Mouse (Mus musculus) lung, embryonic 16.5 days (tissue): ENCODE measurements around the gene Tmem132c. TPM values are rescaled to one million over a fixed set of nuclear protein-coding genes. Genes with fewer than 3 reads are reported as not detected.
A peak's percentile ranks its signal among the peaks of the same experiment; 100 is the strongest.

Experiments
- ATAC-seq: fragments of 200-750 bp; cut with Nextera tagmentation; 2 replicates; pipeline ENCODE4 v1.8.0; 2017; ENCODE audit warnings: low read depth, mild to moderate bottlenecking, moderate library complexity
- H3K27ac ChIP-seq: fragments of 300-500 bp; sonication (generic); 2 replicates; pipeline ENCODE4 v1.5.1; 2014; ENCODE audit warnings: mild to moderate bottlenecking, control low read depth, low read length
- H3K27me3 ChIP-seq: fragments of 300-500 bp; sonication (generic); 2 replicates; pipeline ENCODE4 v1.6.1; 2014; ENCODE audit warnings: low read depth, low read length, mixed read lengths; ENCODE audit not compliant: control insufficient read depth, insufficient read depth
- H3K36me3 ChIP-seq: fragments of 300-500 bp; sonication (generic); 2 replicates; pipeline ENCODE4 v1.6.1; 2014; ENCODE audit warnings: low read length; ENCODE audit not compliant: control insufficient read depth, insufficient read depth
- H3K4me1 ChIP-seq: fragments of 300-500 bp; sonication (generic); replicated peaks from 2 replicates; pipeline ENCODE4 v1.6.1; 2014; ENCODE audit warnings: low read length, mixed read lengths; ENCODE audit not compliant: control insufficient read depth, insufficient read depth
- H3K4me2 ChIP-seq: fragments of 300-500 bp; sonication (generic); 2 replicates; pipeline ENCODE4 v1.6.1; 2014; ENCODE audit warnings: low read depth, low read length, control low read depth
- H3K4me3 ChIP-seq: fragments of 300-500 bp; sonication (generic); 2 replicates; pipeline ENCODE4 v1.5.1; 2014; ENCODE audit warnings: mild to moderate bottlenecking, low read length, control low read depth
- H3K9ac ChIP-seq: fragments of 300-500 bp; sonication (generic); 2 replicates; pipeline ENCODE4 v1.6.1; 2014; ENCODE audit warnings: low read length, control low read depth
- H3K9me3 ChIP-seq: fragments of 300-500 bp; sonication (generic); 2 replicates; pipeline ENCODE4 v1.6.1; 2016; ENCODE audit warnings: low read length; ENCODE audit not compliant: control insufficient read depth
- WGBS: fragments of 180-500 bp; shearing (Covaris S2); extraction: QIAGEN DNeasy Blood & Tissue Kit; methylation state at CpG from one replicate; pipeline ENCODE4 v1.1.7; 2014; 5-methylcytosine and 5-hydroxymethylcytosine counted together
- polyA plus RNA-seq: library from polyadenylated mRNA; unstranded; fragments of >200 nt; fragmentation: Nextera tagmentation; extraction: Ambion mirVana; gene quantifications from 2 replicates; pipeline ENCODE4 v1.2.1, GENCODE M21; 2015

Gene Tmem132c
- polyA plus RNA-seq: 13.1 and 14.2 TPM in 2 replicates

GRCm38 (mm10) chr5:127241136-127241924 is at the start of gene Tmem132c:
Gene Tmem132c (plus strand): TSS chr5:127241808.
- peak; percentile 97 for ATAC-seq
- Histone ChIP-seq H3K9ac (peak within 1 kb of the TSS; percentile 75), H3K9me3 (no peaks in the 10 kb centered on the region; the same call in 1 of the 2 replicates), H3K4me3 (peak within 1 kb of the TSS; percentile 83), H3K27me3 (peaks cover 9% of the 10 kb centered on the region), H3K27ac (peak within 1 kb of the TSS; percentile 17; the same call in 1 of the 2 replicates), H3K4me2 (peak within 1 kb of the TSS; percentile 94), H3K4me1 (peaks cover 16% of the 10 kb centered on the region), H3K36me3 (no peaks in the 10 kb centered on the region)
- under 1% methylated on average over 56 of the region's 58 CpGs for WGBS

GRCm38 (mm10) chr5:127191881-127192280 is 49.7 kb upstream of the Tmem132c start:
- ATAC-seq: no peak
- no peak overlapping the region for H3K4me3 ChIP-seq
- 18% methylated on average over 5 of the region's 5 CpGs for WGBS
- peaks cover 6% of the 10 kb centered on the region; the same call in 1 of the 2 replicates for H3K9me3 ChIP-seq
- no peaks in the 10 kb centered on the region for H3K27me3 ChIP-seq
- H3K36me3 ChIP-seq: no peaks in the 10 kb centered on the region
- no peaks in the 10 kb centered on the region for H3K4me1 ChIP-seq
- H3K27ac ChIP-seq: no peak overlapping the region
- no peak overlapping the region for H3K4me2 ChIP-seq
- no peak overlapping the region for H3K9ac ChIP-seq

DNA sequence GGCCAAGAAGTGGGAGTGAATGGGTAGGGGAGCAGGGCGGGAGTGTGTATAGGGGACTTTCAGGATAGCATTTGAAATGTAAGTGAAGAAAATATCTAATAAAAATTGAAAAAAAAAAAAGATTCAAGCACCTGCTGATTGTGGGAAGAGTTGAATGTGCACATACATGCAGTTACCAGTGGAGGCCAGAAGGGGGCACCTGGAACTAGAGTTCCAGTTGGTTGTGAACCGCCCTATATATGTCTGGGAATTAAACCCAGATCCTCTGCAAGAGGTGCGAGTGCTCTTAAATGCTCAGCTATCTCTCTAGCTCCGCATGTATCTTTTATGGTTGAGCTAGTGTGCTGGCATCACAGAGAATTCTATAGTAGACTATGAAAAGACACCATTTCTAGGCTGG is 42.8 kb upstream of the Tmem132c start:
- Histone ChIP-seq H3K27me3 (no peaks in the 10 kb centered on the region), H3K4me3 (no peak overlapping the region), H3K36me3 (no peaks in the 10 kb centered on the region), H3K9ac (no peak overlapping the region), H3K27ac (no peak overlapping the region), H3K4me2 (no peak overlapping the region), H3K4me1 (no peaks in the 10 kb centered on the region), H3K9me3 (no peaks in the 10 kb centered on the region)
- 57% methylated on average over 4 of the region's 4 CpGs for WGBS
- ATAC-seq: no peak

- no peaks in the 10 kb centered on the region for H3K27me3 ChIP-seq
- H3K4me3 ChIP-seq: no peak overlapping the region
- H3K9ac ChIP-seq: no peak overlapping the region
- ATAC-seq: no peak
- H3K9me3 ChIP-seq: no peaks in the 10 kb centered on the region
- no peak overlapping the region for H3K27ac ChIP-seq
- 81% methylated on average over 8 of the region's 8 CpGs for WGBS
- H3K36me3 ChIP-seq: no peaks in the 10 kb centered on the region
- H3K4me1 ChIP-seq: no peaks in the 10 kb centered on the region
- H3K4me2 ChIP-seq: no peak overlapping the region
Measured at GRCm38 (mm10) chr5:127204881-127205280, 36.7 kb upstream of the Tmem132c start.

DNA sequence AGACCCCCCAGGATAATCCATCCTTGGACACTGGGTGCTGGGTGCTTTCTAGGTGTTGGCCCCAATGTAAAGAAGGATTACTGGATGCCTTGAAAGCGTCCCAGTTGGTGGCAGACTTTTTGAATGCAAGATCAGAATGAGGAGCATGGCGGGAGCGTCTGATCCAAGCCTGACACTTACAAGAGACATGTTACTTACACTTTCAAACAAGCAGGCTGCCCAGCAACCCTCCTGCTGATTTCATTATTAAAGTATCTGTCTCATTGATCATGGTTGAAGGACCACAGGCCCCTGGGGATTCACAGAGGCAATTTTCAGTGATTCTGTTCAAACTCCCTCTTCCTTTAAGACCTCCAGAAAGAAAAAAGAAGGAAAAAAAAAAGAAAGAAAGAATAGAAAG is 25.2 kb upstream of the Tmem132c start:
- no peaks in the 10 kb centered on the region for H3K4me1 ChIP-seq
- 55% methylated on average over 3 of the region's 3 CpGs for WGBS

GRCm38 (mm10) chr5:127217725-127218124 is 23.9 kb upstream of the Tmem132c start:
- Histone ChIP-seq H3K9me3 (peaks cover 2% of the 10 kb centered on the region; the same call in 1 of the 2 replicates), H3K27me3 (no peaks in the 10 kb centered on the region), H3K9ac (no peak overlapping the region), H3K4me1 (no peaks in the 10 kb centered on the region), H3K27ac (no peak overlapping the region), H3K4me3 (no peak overlapping the region), H3K36me3 (no peaks in the 10 kb centered on the region), H3K4me2 (no peak overlapping the region)
- WGBS: 59% methylated on average over 6 of the region's 6 CpGs
- ATAC-seq: no peak

More for the DNA sequence above, 25.2 kb upstream of the Tmem132c start:
- Histone ChIP-seq H3K27me3 (no peaks in the 10 kb centered on the region), H3K4me2 (no peak overlapping the region), H3K4me3 (no peak overlapping the region), H3K9me3 (peaks cover 2% of the 10 kb centered on the region; the same call in 1 of the 2 replicates), H3K27ac (no peak overlapping the region), H3K9ac (no peak overlapping the region), H3K36me3 (no peaks in the 10 kb centered on the region)
- no peak for ATAC-seq

DNA sequence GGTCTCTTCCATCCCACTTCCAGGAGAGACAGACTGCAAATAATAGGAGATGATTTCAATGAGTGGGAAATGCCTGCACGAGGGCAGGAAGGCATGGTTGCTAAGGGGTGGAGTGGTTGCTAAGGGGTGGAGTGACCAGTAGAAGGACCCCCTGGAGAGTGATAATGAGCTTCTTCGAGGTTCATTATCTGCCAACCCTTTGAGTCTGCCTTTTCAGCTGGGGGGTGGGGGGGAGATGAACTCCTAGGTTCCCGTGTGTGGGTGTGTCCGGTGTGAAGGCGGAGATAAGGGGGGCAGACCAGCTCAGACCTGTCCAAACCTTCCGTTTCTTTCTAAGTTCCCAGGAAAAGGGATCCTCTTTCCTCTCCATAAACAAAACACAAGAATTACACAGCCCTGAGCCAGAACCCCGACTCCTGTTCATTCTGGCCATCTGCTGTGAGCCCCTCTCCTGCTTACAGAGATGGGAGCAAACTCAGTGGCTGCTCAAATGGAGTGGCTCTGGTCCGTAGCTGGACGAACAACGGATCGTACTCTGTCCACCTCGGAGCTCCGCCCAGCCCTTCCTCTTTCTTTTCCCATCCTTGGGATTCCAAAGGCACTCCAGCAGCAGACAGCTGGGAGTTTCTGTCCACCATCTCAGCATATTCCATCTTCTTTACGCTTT is 13.5 kb upstream of the Tmem132c start:
- Histone ChIP-seq H3K27ac (no peak overlapping the region), H3K4me1 (no peaks in the 10 kb centered on the region; the same call in 1 of the 2 replicates), H3K27me3 (no peaks in the 10 kb centered on the region), H3K4me2 (peak overlapping the region; percentile 42), H3K9me3 (0 out of 2 replicates have a peak, but pooled peaks cover 2% of the 10 kb centered on the region), H3K9ac (no peak overlapping the region), H3K4me3 (peak overlapping the region; percentile 14), H3K36me3 (no peaks in the 10 kb centered on the region)
- WGBS: 4% methylated on average over 14 of the region's 14 CpGs
- peak; percentile 52; the same call in 1 of the 2 replicates for ATAC-seq

DNA sequence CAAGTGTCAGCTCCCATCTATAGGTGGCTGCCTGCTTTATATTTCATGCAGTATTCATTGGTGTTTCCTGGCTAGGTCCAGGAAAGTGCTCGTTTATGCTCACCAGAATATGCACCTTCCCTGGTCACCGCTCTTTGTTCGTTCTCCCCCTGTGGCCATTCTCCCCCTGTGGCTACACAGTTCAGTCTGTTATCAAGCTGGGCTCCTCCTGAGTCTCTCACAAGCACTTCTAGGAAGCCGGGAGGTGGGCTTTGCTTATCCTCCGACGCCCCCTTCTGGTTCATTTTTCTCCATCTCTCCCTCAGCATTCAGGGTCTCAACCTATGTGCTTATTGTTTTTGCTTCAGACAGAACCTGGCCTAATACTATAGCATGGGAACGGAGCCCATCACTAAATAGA is 6.9 kb upstream of the Tmem132c start:
- ATAC-seq: no peak
- no peaks in the 10 kb centered on the region for H3K27me3 ChIP-seq
- 12% methylated on average over 7 of the region's 7 CpGs for WGBS

GRCm38 (mm10) chr5:127235203-127235602 is 6.4 kb upstream of the Tmem132c start:
- 5% methylated on average over 11 of the region's 11 CpGs for WGBS
- H3K4me3 ChIP-seq: peak overlapping the region; percentile 4; the same call in 1 of the 2 replicates
- H3K36me3 ChIP-seq: no peaks in the 10 kb centered on the region
- peak; percentile 78 for ATAC-seq
- no peak overlapping the region for H3K9ac ChIP-seq
- no peaks in the 10 kb centered on the region for H3K4me1 ChIP-seq
- H3K27ac ChIP-seq: no peak overlapping the region
- H3K27me3 ChIP-seq: no peaks in the 10 kb centered on the region
- no peaks in the 10 kb centered on the region; the same call in 1 of the 2 replicates for H3K9me3 ChIP-seq
- peak overlapping the region; percentile 28; the same call in 1 of the 2 replicates for H3K4me2 ChIP-seq

More for the DNA sequence above, 6.9 kb upstream of the Tmem132c start:
- no peaks in the 10 kb centered on the region for H3K4me1 ChIP-seq
- no peaks in the 10 kb centered on the region; the same call in 1 of the 2 replicates for H3K9me3 ChIP-seq
- no peaks in the 10 kb centered on the region for H3K36me3 ChIP-seq
- H3K9ac ChIP-seq: no peak overlapping the region
- H3K4me3 ChIP-seq: no peak overlapping the region
- no peak overlapping the region for H3K4me2 ChIP-seq
- H3K27ac ChIP-seq: no peak overlapping the region
